Mouse (Mus musculus): ENCODE results near the gene Myo19. TPM values are rescaled to one million over a fixed set of nuclear protein-coding genes. Genes with fewer than 3 reads are reported as not detected.
"Not testable (repeated sequence)": the region's sequence is repeated elsewhere in the genome, so short reads cannot be mapped to it uniquely, and the experiment has no call there.

Myo19 gene
- polyA plus RNA-seq, 1 experiment from 2014 or later = 8.8 TPM

GRCm38 (mm10) chr11:84871548-84872069 is 8.3 kb upstream of the Myo19 start:
- Histone ChIP-seq H3K4me1 (peaks cover 16% of the 10 kb centered on the region), H3K4me3 (peak overlapping the region; percentile 91), H3K4me2 (replicated peaks) (peak overlapping the region; percentile 65), H3K9me3 (replicated peaks) (no peaks in the 10 kb centered on the region), H3K27ac (peak overlapping the region; percentile 99), H3K9ac (peak overlapping the region; percentile 95), H3K27me3 (no peaks in the 10 kb centered on the region), H3K36me3 (no peaks in the 10 kb centered on the region)
- ATAC-seq (ENCODE audit: low FRiP score) = no peak
- 87% methylated on average over 4 of the region's 4 CpGs for WGBS

- Histone ChIP-seq H3K36me3 (no peaks in the 10 kb centered on the region), H3K4me1 (peaks cover 12% of the 10 kb centered on the region), H3K9ac (no peak overlapping the region), H3K27me3 (no peaks in the 10 kb centered on the region), H3K4me3 (no peak overlapping the region), H3K9me3 (replicated peaks) (no peaks in the 10 kb centered on the region), H3K4me2 (replicated peaks) (no peak overlapping the region), H3K27ac (no peak overlapping the region)
- no peak for ATAC-seq (ENCODE audit: low FRiP score)
- WGBS = 77% methylated on average over 1 of the region's 1 CpGs
Measured at GRCm38 (mm10) chr11:84873042-84873833, 6.7 kb upstream of the Myo19 start.

DNA sequence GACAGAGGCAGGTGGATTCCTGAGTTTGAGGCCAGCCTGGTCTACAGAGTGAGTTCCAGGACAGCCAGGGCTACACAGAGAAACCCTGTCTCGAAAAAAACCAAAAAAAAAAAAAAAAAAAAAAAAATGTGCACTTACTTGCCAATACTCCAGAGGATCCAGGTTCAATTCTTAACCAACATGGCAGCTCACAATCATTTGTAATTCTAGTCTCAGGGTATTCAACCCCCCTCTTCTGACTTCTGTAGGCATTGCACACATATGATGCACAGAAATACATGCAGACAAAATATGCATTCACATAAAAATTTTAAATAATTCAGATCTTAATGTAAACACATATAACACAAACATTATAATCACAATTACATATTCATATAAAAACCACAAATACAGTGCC is 3.9 kb upstream of the Myo19 start:
- not testable (repeated sequence) for H3K4me3 ChIP-seq; H3K9me3 ChIP-seq (replicated peaks); H3K4me2 ChIP-seq (replicated peaks); H3K27ac ChIP-seq; H3K36me3 ChIP-seq; ATAC-seq (ENCODE audit: low FRiP score); H3K27me3 ChIP-seq; H3K9ac ChIP-seq
- peaks cover 14% of the 10 kb centered on the region for H3K4me1 ChIP-seq
- WGBS = 75% methylated on average over 1 of the region's 1 CpGs

DNA sequence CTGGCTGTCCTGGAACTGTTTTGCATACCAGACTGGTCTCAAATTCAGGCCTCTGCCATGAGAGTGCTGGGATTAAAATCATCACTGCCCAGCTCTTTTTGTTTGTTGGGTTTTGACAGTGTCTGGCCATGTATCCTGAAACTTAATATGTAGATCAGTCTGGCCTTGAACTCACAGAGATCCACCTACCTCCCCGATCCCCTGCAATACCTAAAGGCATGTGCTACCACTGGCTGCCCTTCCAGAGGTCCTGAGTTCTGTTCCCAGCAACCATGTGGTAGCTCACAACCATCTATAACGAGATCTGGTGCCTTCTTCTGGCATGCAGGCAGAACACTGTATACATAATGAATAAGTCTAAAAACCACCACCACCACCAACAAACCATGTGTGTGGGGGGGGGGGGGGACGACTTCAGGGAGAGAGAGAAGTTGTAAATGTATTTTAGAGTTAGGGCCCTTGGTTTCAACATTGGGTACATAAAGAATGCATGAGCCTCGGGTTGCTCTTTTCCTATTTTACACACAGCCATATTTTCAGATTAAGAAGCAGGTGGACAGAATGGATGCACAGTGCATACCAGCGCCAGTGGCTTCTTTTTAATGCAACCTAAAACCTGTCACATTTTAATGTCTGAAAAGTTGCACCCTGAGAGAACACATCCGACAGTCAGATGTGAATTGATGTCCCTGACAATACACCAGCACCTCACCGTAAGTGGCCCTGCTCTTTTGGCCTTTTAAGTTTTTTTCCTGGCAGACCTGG is 759 bp upstream of the Myo19 start:
- peaks cover 18% of the 10 kb centered on the region for H3K4me1 ChIP-seq
- H3K4me2 ChIP-seq (replicated peaks) = peak overlapping the region; percentile 81
- WGBS = 21% methylated on average over 6 of the region's 7 CpGs
- H3K36me3 ChIP-seq = peaks cover 9% of the 10 kb centered on the region
- no peaks in the 10 kb centered on the region for H3K27me3 ChIP-seq
- peak overlapping the region; percentile 89 for H3K27ac ChIP-seq
- peak overlapping the region; percentile 92 for H3K9ac ChIP-seq
- peak overlapping the region; percentile 86 for H3K4me3 ChIP-seq
- no peak for ATAC-seq (ENCODE audit: low FRiP score)
- no peaks in the 10 kb centered on the region for H3K9me3 ChIP-seq (replicated peaks)

DNA sequence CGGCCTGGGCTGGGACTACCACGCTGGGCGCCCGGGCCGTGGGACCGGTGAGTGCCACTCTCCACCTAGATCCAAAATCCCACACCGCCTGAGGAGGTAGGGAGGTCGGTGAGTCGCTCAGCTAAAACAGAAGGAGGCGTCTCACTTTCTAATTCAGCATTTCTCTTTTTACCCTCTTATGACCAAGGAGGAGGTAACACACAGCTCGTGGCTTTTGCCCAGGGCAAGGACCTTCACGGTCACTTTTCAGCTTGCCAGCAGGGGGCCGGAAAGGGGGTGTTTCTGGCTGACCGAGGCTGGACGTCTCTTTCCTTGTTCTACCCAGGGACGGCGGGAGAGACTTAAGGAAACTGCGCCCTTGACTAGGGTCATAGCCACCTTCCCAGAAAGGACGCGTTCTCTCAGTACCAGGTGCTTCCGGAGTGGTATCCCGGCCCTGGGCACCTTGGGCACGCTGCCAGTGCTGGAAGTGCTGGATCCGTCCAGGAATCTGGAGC is 565 bp downstream of the Myo19 start:
- Histone ChIP-seq H3K4me3 (peak overlapping the region; percentile 86), H3K9ac (peak overlapping the region; percentile 92), H3K27me3 (no peaks in the 10 kb centered on the region), H3K4me2 (replicated peaks) (peak overlapping the region; percentile 81), H3K4me1 (peaks cover 18% of the 10 kb centered on the region), H3K27ac (peak overlapping the region; percentile 89), H3K9me3 (replicated peaks) (no peaks in the 10 kb centered on the region), H3K36me3 (peaks cover 22% of the 10 kb centered on the region)
- ATAC-seq (ENCODE audit: low FRiP score) = peak; percentile 59
- under 1% methylated on average over 24 of the region's 24 CpGs for WGBS

DNA sequence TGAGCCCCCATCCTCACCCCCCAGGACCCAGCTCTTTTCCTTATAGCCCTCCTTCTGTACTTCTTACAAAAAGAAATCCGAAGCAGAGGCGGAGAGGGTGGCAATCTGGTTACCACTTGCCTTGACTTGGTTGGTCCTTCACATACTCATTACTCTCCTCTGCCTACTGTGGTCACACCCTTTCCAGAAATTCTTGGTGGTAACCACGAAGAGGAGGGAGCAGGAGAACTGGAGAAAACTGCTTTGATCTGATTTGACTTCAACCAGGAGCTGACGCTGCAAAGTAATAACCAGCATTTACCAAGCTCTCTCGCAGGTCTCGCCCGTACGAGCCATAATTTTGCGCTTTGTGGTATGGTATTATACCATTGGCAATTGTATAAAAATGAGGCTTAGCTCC is 1.0 kb downstream of the Myo19 start:
- WGBS = 59% methylated on average over 9 of the region's 9 CpGs
- ATAC-seq (ENCODE audit: low FRiP score) = no peak
- H3K27ac ChIP-seq = peak overlapping the region; percentile 89
- peak overlapping the region; percentile 86 for H3K4me3 ChIP-seq
- peak overlapping the region; percentile 81 for H3K4me2 ChIP-seq (replicated peaks)
- no peaks in the 10 kb centered on the region for H3K27me3 ChIP-seq
- H3K36me3 ChIP-seq = peaks cover 24% of the 10 kb centered on the region
- peaks cover 18% of the 10 kb centered on the region for H3K4me1 ChIP-seq
- H3K9ac ChIP-seq = peak overlapping the region; percentile 92
- no peaks in the 10 kb centered on the region for H3K9me3 ChIP-seq (replicated peaks)

GRCm38 (mm10) chr11:84882346-84882745 is 2.4 kb downstream of the Myo19 start:
- no peak overlapping the region for H3K9ac ChIP-seq
- peaks cover 32% of the 10 kb centered on the region for H3K36me3 ChIP-seq
- peaks cover 18% of the 10 kb centered on the region for H3K4me1 ChIP-seq
- no peak overlapping the region for H3K4me3 ChIP-seq
- H3K9me3 ChIP-seq (replicated peaks) = no peaks in the 10 kb centered on the region
- ATAC-seq (ENCODE audit: low FRiP score) = no peak
- H3K4me2 ChIP-seq (replicated peaks) = no peak overlapping the region
- 96% methylated on average over 7 of the region's 7 CpGs for WGBS
- H3K27ac ChIP-seq = no peak overlapping the region
- H3K27me3 ChIP-seq = no peaks in the 10 kb centered on the region

DNA sequence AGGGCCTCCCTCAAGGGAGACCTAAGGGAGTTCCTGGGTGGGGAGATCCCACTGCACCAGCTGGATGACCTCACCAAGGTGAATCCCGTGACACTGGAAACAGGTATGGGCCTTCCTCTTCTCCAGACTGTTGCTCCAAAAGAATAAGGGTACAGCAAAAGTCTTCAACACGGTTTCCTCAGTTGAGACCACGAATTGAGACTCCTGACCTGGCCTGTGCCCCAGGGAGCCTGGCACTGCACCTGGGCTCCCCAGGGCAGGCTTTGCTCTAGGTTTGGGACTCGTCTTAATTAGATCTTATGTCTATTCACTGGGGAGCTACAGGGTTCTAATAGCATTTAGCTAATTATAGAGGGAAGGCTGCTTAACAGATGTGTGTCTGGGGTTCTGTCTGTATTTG is 5.3 kb downstream of the Myo19 start:
- Histone ChIP-seq H3K27ac (no peak overlapping the region), H3K9me3 (replicated peaks) (no peaks in the 10 kb centered on the region), H3K27me3 (no peaks in the 10 kb centered on the region), H3K4me1 (peaks cover 9% of the 10 kb centered on the region), H3K36me3 (peaks cover 52% of the 10 kb centered on the region), H3K9ac (no peak overlapping the region), H3K4me2 (replicated peaks) (no peak overlapping the region), H3K4me3 (no peak overlapping the region)
- no peak for ATAC-seq (ENCODE audit: low FRiP score)
- WGBS = 89% methylated on average over 4 of the region's 4 CpGs

DNA sequence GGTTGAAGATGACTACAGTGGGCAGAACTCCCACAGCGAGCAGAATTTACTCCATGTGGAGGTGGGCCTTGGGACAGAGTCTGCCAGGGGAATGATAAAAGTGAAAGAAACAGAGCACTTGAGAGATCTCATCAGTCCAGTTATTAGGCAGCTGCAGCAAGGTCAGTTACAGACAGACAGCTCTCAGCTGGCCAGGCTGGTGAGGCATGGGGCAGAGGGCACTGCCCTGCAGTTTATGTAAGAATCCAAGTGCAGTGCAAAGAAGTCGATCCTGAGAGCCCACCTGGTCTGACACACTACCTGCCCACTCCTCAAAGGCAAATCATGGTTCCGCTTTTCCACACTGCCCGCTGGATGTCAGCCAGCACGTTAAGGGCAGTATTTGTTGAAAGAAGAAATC is 6.3 kb downstream of the Myo19 start:
- 90% methylated on average over 5 of the region's 5 CpGs for WGBS
- no peak for ATAC-seq (ENCODE audit: low FRiP score)
- no peaks in the 10 kb centered on the region for H3K27me3 ChIP-seq
- peaks cover 3% of the 10 kb centered on the region for H3K4me1 ChIP-seq
- H3K36me3 ChIP-seq = peaks cover 54% of the 10 kb centered on the region
- H3K4me3 ChIP-seq = no peak overlapping the region
- no peak overlapping the region for H3K9ac ChIP-seq
- no peak overlapping the region for H3K4me2 ChIP-seq (replicated peaks)
- no peaks in the 10 kb centered on the region for H3K9me3 ChIP-seq (replicated peaks)
- no peak overlapping the region for H3K27ac ChIP-seq

DNA sequence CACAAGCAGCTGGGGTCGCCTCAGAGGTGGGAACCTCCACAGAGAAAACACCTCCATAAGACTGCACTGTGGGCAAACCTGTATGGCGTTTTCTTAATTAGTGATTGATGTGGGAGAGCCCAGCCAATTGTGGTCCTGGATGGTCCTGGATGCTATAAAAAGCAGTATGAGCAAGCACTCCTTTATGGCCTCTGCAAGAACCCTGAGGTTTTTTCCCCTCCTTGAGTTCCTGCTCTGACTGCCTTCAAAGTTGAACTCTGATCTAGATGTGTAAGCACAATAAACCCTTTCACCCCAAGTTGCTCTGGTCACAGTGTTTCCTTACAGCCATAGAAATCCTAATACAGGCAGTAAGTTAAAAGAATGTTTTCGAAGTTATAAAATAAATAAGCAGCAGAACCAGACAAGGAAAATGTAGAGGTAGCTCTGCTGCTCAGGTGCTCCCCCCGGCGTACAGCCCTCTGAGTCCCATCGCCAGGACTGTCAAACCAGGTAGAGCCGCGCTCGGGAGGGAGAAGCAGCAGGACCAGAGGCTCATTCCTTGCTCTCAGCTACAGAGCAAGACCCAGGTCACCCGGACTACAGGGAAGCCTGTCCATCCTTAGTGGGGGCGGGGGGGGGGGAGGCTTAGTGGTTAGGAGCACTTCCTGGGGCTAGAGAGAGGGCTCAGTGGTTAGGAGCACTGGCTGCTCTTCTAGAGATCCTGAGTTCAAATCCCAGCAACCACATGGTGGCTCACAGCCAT is 7.0 kb downstream of the Myo19 start:
- no peaks in the 10 kb centered on the region; the same call in 1 of the 2 replicates for H3K4me1 ChIP-seq
- ATAC-seq (ENCODE audit: low FRiP score) = no peak

DNA sequence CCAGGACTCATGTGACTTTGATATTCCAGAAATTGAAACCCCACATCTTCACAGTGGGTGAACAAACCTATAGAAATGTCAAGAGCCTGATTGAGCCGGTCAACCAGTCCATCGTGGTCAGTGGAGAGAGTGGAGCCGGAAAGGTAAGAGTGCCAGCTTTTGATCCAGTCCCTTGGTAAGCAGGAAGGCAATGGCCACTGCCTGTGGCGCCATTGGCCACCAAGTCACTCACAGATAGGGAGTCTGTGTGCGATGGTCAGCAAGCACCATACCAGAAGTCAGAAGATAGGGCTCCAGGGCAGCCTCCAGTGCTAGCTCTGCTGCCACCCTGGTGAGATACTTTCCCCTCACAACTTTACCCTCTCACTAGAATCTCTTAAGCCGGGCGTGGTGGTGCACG is 8.1 kb downstream of the Myo19 start:
- H3K4me3 ChIP-seq = no peak overlapping the region
- WGBS = 98% methylated on average over 8 of the region's 8 CpGs
- H3K36me3 ChIP-seq = peaks cover 69% of the 10 kb centered on the region
- no peak for ATAC-seq (ENCODE audit: low FRiP score)
- no peak overlapping the region for H3K9ac ChIP-seq
- H3K27ac ChIP-seq = no peak overlapping the region
- H3K27me3 ChIP-seq = no peaks in the 10 kb centered on the region
- no peaks in the 10 kb centered on the region for H3K4me1 ChIP-seq
- no peak overlapping the region for H3K4me2 ChIP-seq (replicated peaks)
- H3K9me3 ChIP-seq (replicated peaks) = no peaks in the 10 kb centered on the region

More for the DNA sequence above, 7.0 kb downstream of the Myo19 start:
- peaks cover 58% of the 10 kb centered on the region for H3K36me3 ChIP-seq
- H3K9ac ChIP-seq = no peak overlapping the region
- no peaks in the 10 kb centered on the region for H3K9me3 ChIP-seq (replicated peaks)
- H3K27me3 ChIP-seq = no peaks in the 10 kb centered on the region
- WGBS = 89% methylated on average over 11 of the region's 11 CpGs
- H3K4me2 ChIP-seq (replicated peaks) = no peak overlapping the region
- H3K4me3 ChIP-seq = no peak overlapping the region
- H3K27ac ChIP-seq = no peak overlapping the region

- ATAC-seq (ENCODE audit: low FRiP score) = no peak
- Histone ChIP-seq H3K4me3 (no peak overlapping the region), H3K9ac (no peak overlapping the region), H3K27ac (no peak overlapping the region), H3K27me3 (no peaks in the 10 kb centered on the region), H3K4me1 (no peaks in the 10 kb centered on the region), H3K4me2 (replicated peaks) (no peak overlapping the region), H3K9me3 (replicated peaks) (no peaks in the 10 kb centered on the region), H3K36me3 (peaks cover 68% of the 10 kb centered on the region)
- WGBS = 98% methylated on average over 2 of the region's 2 CpGs
Measured at GRCm38 (mm10) chr11:84889492-84889891, 9.5 kb downstream of the Myo19 start.

Data from hindbrain, embryonic 12.5 days (tissue).